Mouse (Mus musculus) liver, embryonic 14.5 days (tissue): ENCODE results near the gene Hcfc1r1. TPM values are rescaled to one million over a fixed set of nuclear protein-coding genes. Genes with fewer than 3 reads are reported as not detected.

ENCODE experiments used
- ATAC-seq: fragments of 200-750 bp; cut with Nextera tagmentation; 2 replicates; pipeline ENCODE4 v1.8.0; 2017; ENCODE audit warnings: moderate number of reproducible peaks, mild to moderate bottlenecking, moderate library complexity; ENCODE audit not compliant: insufficient read depth
- DNase-seq, 3 experiments: peaks; one replicate each; pipeline ENCODE4 v3.0.0-alpha.2; 2012 to 2013; ENCODE audit warnings: low read depth in 3 of 3, low spot score in 3 of 3
- H3K27ac ChIP-seq: fragments of 300-500 bp; sonication (generic); 2 replicates; pipeline ENCODE4 v1.5.1; 2014; ENCODE audit warnings: moderate library complexity, mild to moderate bottlenecking, control low read depth, inconsistent platforms
- H3K27me3 ChIP-seq: fragments of 300-500 bp; sonication (generic); 2 replicates; pipeline ENCODE4 v1.6.1; 2014; ENCODE audit warnings: mild to moderate bottlenecking, low read length, moderate library complexity; ENCODE audit not compliant: control insufficient read depth, insufficient read depth
- H3K36me3 ChIP-seq: fragments of 300-500 bp; sonication (generic); replicated peaks from 2 replicates; pipeline ENCODE4 v1.6.1; 2014; ENCODE audit warnings: low read depth; ENCODE audit not compliant: control insufficient read depth, insufficient read depth
- H3K4me1 ChIP-seq, 2 experiments: fragments of 200-500 bp in 1 of 2; fragments of 300-500 bp in 1 of 2; sonication (generic) in 1 of 2; replicated peaks; 2 replicates each; pipeline ENCODE4 v1.6.1; 2012 to 2014; ENCODE audit warnings: antibody characterized with exemption in 1 of 2, inconsistent platforms in 1 of 2, low read length in 1 of 2; ENCODE audit not compliant: control insufficient read depth in 2 of 2, insufficient read depth in 2 of 2
- H3K4me2 ChIP-seq: fragments of 300-500 bp; sonication (generic); 2 replicates; pipeline ENCODE4 v1.6.1; 2014; ENCODE audit warnings: low read depth, mild to moderate bottlenecking, control low read depth, moderate library complexity
- H3K4me3 ChIP-seq, 2 experiments: fragments of 200-500 bp in 1 of 2; fragments of 300-500 bp in 1 of 2; sonication (generic) in 1 of 2; 2 replicates each; pipeline ENCODE4 v1.5.1; 2012 to 2014; ENCODE audit warnings: low read depth in 2 of 2, low read length in 2 of 2, mild to moderate bottlenecking in 2 of 2, control low read depth in 1 of 2, inconsistent platforms in 1 of 2, moderate library complexity in 1 of 2; ENCODE audit not compliant: insufficient read depth in 1 of 2
- H3K9ac ChIP-seq: fragments of 300-500 bp; sonication (generic); replicated peaks from 2 replicates; pipeline ENCODE4 v1.6.1; 2014; ENCODE audit warnings: mild to moderate bottlenecking, control low read depth, moderate library complexity
- H3K9me3 ChIP-seq: fragments of 300-500 bp; sonication (generic); 2 replicates; pipeline ENCODE4 v1.6.1; 2016; ENCODE audit warnings: low read length, mixed read lengths; ENCODE audit not compliant: control insufficient read depth
- CTCF ChIP-seq: IDR thresholded peaks from 2 replicates; pipeline ENCODE4 v1.5.1; 2016; ENCODE audit warnings: antibody characterized with exemption, low read depth, control low read depth
- EP300 ChIP-seq: IDR thresholded peaks from 2 replicates; pipeline ENCODE4 v1.6.1; 2016; ENCODE audit warnings: antibody characterized with exemption, low read depth
- WGBS: fragments of 180-500 bp; shearing (Covaris S2); extraction: QIAGEN DNeasy Blood & Tissue Kit; methylation state at CpG from one replicate; pipeline ENCODE4 v1.1.7; 2014; ENCODE audit not compliant: insufficient replicate concordance; 5-methylcytosine and 5-hydroxymethylcytosine counted together
- polyA plus RNA-seq, 2 experiments: library from polyadenylated mRNA; depleted of rRNA in 1 of 2; stranded (reverse) in 1 of 2; unstranded in 1 of 2; fragments of >200 nt; fragmentation: Nextera tagmentation in 1 of 2; extraction: Ambion mirVana in 1 of 2; gene quantifications; 2 replicates each; pipeline versions ENCODE4 v1.2.1 to v1.2.3; 2012 to 2014

Gene Hcfc1r1
- polyA plus RNA-seq, 2 experiments: 11.3 to 21.0 TPM

GRCm38 (mm10) chr17:23706212-23706611, 32.8 kb downstream of the Hcfc1r1 start:
- Histone ChIP-seq H3K9me3 (no peaks in the 10 kb centered on the region), H3K27ac (no peak overlapping the region), H3K4me3 (no peak overlapping the region), H3K4me2 (no peak overlapping the region), H3K27me3 (peaks cover under 1% of the 10 kb centered on the region), H3K4me1 (no peaks in the 10 kb centered on the region), H3K9ac (no peak overlapping the region), H3K36me3 (no peaks in the 10 kb centered on the region)
- no peak for TF ChIP-seq EP300
- peak; percentile 93 for TF ChIP-seq CTCF
- 0% methylated on average over 3 of the region's 3 CpGs for WGBS
- peak; percentile 30 to 40 (median 33) for DNase-seq
- ATAC-seq: no peak

- Histone ChIP-seq H3K4me3 (no peak overlapping the region), H3K9ac (no peak overlapping the region), H3K27ac (no peak overlapping the region), H3K9me3 (no peaks in the 10 kb centered on the region), H3K27me3 (no peaks in the 10 kb centered on the region), H3K36me3 (no peaks in the 10 kb centered on the region), H3K4me1 (peaks cover 0 to 3% of the 10 kb centered on the region in 2 experiments; a peak in 1 of 4 replicates), H3K4me2 (no peak overlapping the region)
- TF ChIP-seq CTCF: no peak
- no peak for TF ChIP-seq EP300
- no peak for ATAC-seq
- 20% methylated on average over 2 of the region's 2 CpGs for WGBS
- DNase-seq: no peak
These were observed 43.6 kb downstream of the Hcfc1r1 start for GRCm38 (mm10) chr17:23717003-23717402.

GRCm38 (mm10) chr17:23719455-23719854, 46.1 kb downstream of the Hcfc1r1 start:
- WGBS: 23% methylated on average over 1 of the region's 1 CpGs
- H3K36me3 ChIP-seq: no peaks in the 10 kb centered on the region
- H3K4me3 ChIP-seq: no peak overlapping the region
- H3K9me3 ChIP-seq: no peaks in the 10 kb centered on the region
- TF ChIP-seq CTCF: no peak
- no peak overlapping the region for H3K9ac ChIP-seq
- ATAC-seq (no peak), DNase-seq (no peak)
- H3K4me2 ChIP-seq: no peak overlapping the region
- no peak overlapping the region for H3K27ac ChIP-seq
- H3K4me1 ChIP-seq: peaks cover 0 to 3% of the 10 kb centered on the region in 2 experiments; a peak in 1 of 4 replicates
- H3K27me3 ChIP-seq: no peaks in the 10 kb centered on the region

- H3K4me1 ChIP-seq: peaks cover 8 to 13% of the 10 kb centered on the region in 2 experiments
- TF ChIP-seq EP300 (no peak), CTCF (no peak)
- H3K4me2 ChIP-seq: no peak overlapping the region
- WGBS: 70% methylated on average over 2 of the region's 2 CpGs
- no peak overlapping the region for H3K9ac ChIP-seq
- no peak for ATAC-seq
- H3K36me3 ChIP-seq: no peaks in the 10 kb centered on the region
- H3K4me3 ChIP-seq: no peak overlapping the region
- no peaks in the 10 kb centered on the region for H3K9me3 ChIP-seq
- H3K27ac ChIP-seq: no peak overlapping the region
- no peak for DNase-seq
- H3K27me3 ChIP-seq: no peaks in the 10 kb centered on the region
These were observed 48.5 kb downstream of the Hcfc1r1 start for GRCm38 (mm10) chr17:23721886-23722285.

GRCm38 (mm10) chr17:23722376-23723125, 49.2 kb downstream of the Hcfc1r1 start, which contains the start of gene 1520401A03Rik:
Gene 1520401A03Rik (minus strand): TSS chr17:23722783.
- Histone ChIP-seq H3K4me1 (peaks cover 8 to 16% of the 10 kb centered on the region in 2 experiments), H3K27ac (no peak within 1 kb of the TSS), H3K36me3 (no peaks in the 10 kb centered on the region), H3K27me3 (no peaks in the 10 kb centered on the region), H3K4me3 (no peak within 1 kb of the TSS), H3K4me2 (no peak within 1 kb of the TSS), H3K9ac (no peak within 1 kb of the TSS), H3K9me3 (no peaks in the 10 kb centered on the region)
- no peak for TF ChIP-seq EP300
- no peak for TF ChIP-seq CTCF
- no peak for DNase-seq
- ATAC-seq: no peak
- 74% methylated on average over 7 of the region's 7 CpGs for WGBS

Other genes with a start within 250 kb of the Hcfc1r1 start
- gene Vmn2r117, start 193.9 kb upstream of the Hcfc1r1 start, polyA plus RNA-seq (2012; rRNA removed): not detected in 2 replicates
- not detected in 2 replicates for gene Vmn2r117, start 193.9 kb upstream of the Hcfc1r1 start, polyA plus RNA-seq (2014; fragmentation: Nextera tagmentation; extraction: Ambion mirVana)
- 3.7 and 4.1 TPM in 2 replicates for gene Zfp213, start 109.4 kb upstream of the Hcfc1r1 start, polyA plus RNA-seq (2012; rRNA removed)
- 4.1 and 4.8 TPM in 2 replicates for gene Zfp213, start 109.4 kb upstream of the Hcfc1r1 start, polyA plus RNA-seq (2014; fragmentation: Nextera tagmentation; extraction: Ambion mirVana)
- gene Zfp13, start 74.1 kb upstream of the Hcfc1r1 start, polyA plus RNA-seq (2012; rRNA removed): 1.9 and 2.0 TPM in 2 replicates
- 1.3 TPM in 2 replicates for gene Zfp13, start 74.1 kb upstream of the Hcfc1r1 start, polyA plus RNA-seq (2014; fragmentation: Nextera tagmentation; extraction: Ambion mirVana)
- not detected in 2 replicates for gene Zscan10, start 72.7 kb upstream of the Hcfc1r1 start, polyA plus RNA-seq (2012; rRNA removed)
- gene Zscan10, start 72.7 kb upstream of the Hcfc1r1 start, polyA plus RNA-seq (2014; fragmentation: Nextera tagmentation; extraction: Ambion mirVana): not detected in 2 replicates
- gene Mmp25, start 28.3 kb upstream of the Hcfc1r1 start, polyA plus RNA-seq (2012; rRNA removed): 0.11 and 0.12 TPM in 2 replicates
- 0.11 TPM in 1 of 2 replicates, not detected in the other for gene Mmp25, start 28.3 kb upstream of the Hcfc1r1 start, polyA plus RNA-seq (2014; fragmentation: Nextera tagmentation; extraction: Ambion mirVana)
- 0.02 TPM in 2 replicates for gene Bicdl2, start 13.1 kb upstream of the Hcfc1r1 start, polyA plus RNA-seq (2012; rRNA removed)
- gene Bicdl2, start 13.1 kb upstream of the Hcfc1r1 start, polyA plus RNA-seq (2014; fragmentation: Nextera tagmentation; extraction: Ambion mirVana): not detected in 2 replicates
- gene Thoc6, start 286 bp downstream of the Hcfc1r1 start, polyA plus RNA-seq (2012; rRNA removed): 14.8 and 17.2 TPM in 2 replicates
- 21.4 and 21.5 TPM in 2 replicates for gene Thoc6, start 286 bp downstream of the Hcfc1r1 start, polyA plus RNA-seq (2014; fragmentation: Nextera tagmentation; extraction: Ambion mirVana)
- 1.4 and 1.7 TPM in 2 replicates for gene Tnfrsf12a, start 3.9 kb downstream of the Hcfc1r1 start, polyA plus RNA-seq (2012; rRNA removed)
- gene Tnfrsf12a, start 3.9 kb downstream of the Hcfc1r1 start, polyA plus RNA-seq (2014; fragmentation: Nextera tagmentation; extraction: Ambion mirVana): 3.0 and 3.9 TPM in 2 replicates
- gene Cldn6, start 5.7 kb downstream of the Hcfc1r1 start, polyA plus RNA-seq (2012; rRNA removed): 0.64 and 0.68 TPM in 2 replicates
- gene Cldn6, start 5.7 kb downstream of the Hcfc1r1 start, polyA plus RNA-seq (2014; fragmentation: Nextera tagmentation; extraction: Ambion mirVana): 0.15 and 0.50 TPM in 2 replicates
- gene Cldn9, start 10.4 kb downstream of the Hcfc1r1 start, polyA plus RNA-seq (2012; rRNA removed): 0.04 TPM in 2 replicates
- gene Cldn9, start 10.4 kb downstream of the Hcfc1r1 start, polyA plus RNA-seq (2014; fragmentation: Nextera tagmentation; extraction: Ambion mirVana): 0.21 TPM in 1 of 2 replicates, not detected in the other
- gene 1520401A03Rik, start 49.2 kb downstream of the Hcfc1r1 start, polyA plus RNA-seq (2012; rRNA removed): 0.04 and 0.09 TPM in 2 replicates
- not detected in 2 replicates for gene 1520401A03Rik, start 49.2 kb downstream of the Hcfc1r1 start, polyA plus RNA-seq (2014; fragmentation: Nextera tagmentation; extraction: Ambion mirVana)
- 29.6 and 35.0 TPM in 2 replicates for gene Pkmyt1, start 52.7 kb downstream of the Hcfc1r1 start, polyA plus RNA-seq (2012; rRNA removed)
- gene Pkmyt1, start 52.7 kb downstream of the Hcfc1r1 start, polyA plus RNA-seq (2014; fragmentation: Nextera tagmentation; extraction: Ambion mirVana): 21.2 and 24.5 TPM in 2 replicates
- 3.6 and 5.7 TPM in 2 replicates for gene Paqr4, start 67.3 kb downstream of the Hcfc1r1 start, polyA plus RNA-seq (2012; rRNA removed)
- 6.4 and 7.2 TPM in 2 replicates for gene Paqr4, start 67.3 kb downstream of the Hcfc1r1 start, polyA plus RNA-seq (2014; fragmentation: Nextera tagmentation; extraction: Ambion mirVana)
- gene Kremen2, start 72.2 kb downstream of the Hcfc1r1 start, polyA plus RNA-seq (2012; rRNA removed): 0.02 and 0.03 TPM in 2 replicates
- gene Kremen2, start 72.2 kb downstream of the Hcfc1r1 start, polyA plus RNA-seq (2014; fragmentation: Nextera tagmentation; extraction: Ambion mirVana): not detected in 2 replicates
- 4.0 and 4.3 TPM in 2 replicates for gene Flywch1, start 98.0 kb downstream of the Hcfc1r1 start, polyA plus RNA-seq (2012; rRNA removed)
- gene Flywch1, start 98.0 kb downstream of the Hcfc1r1 start, polyA plus RNA-seq (2014; fragmentation: Nextera tagmentation; extraction: Ambion mirVana): 6.6 and 7.4 TPM in 2 replicates
- 0.57 and 0.79 TPM in 2 replicates for gene Flywch2, start 112.5 kb downstream of the Hcfc1r1 start, polyA plus RNA-seq (2012; rRNA removed)
- gene Flywch2, start 112.5 kb downstream of the Hcfc1r1 start, polyA plus RNA-seq (2014; fragmentation: Nextera tagmentation; extraction: Ambion mirVana): 0.85 and 1.0 TPM in 2 replicates
- 136 and 152 TPM in 2 replicates for gene Srrm2, start 116.9 kb downstream of the Hcfc1r1 start, polyA plus RNA-seq (2012; rRNA removed)
- gene Srrm2, start 116.9 kb downstream of the Hcfc1r1 start, polyA plus RNA-seq (2014; fragmentation: Nextera tagmentation; extraction: Ambion mirVana): 107 and 120 TPM in 2 replicates
- 277 and 284 TPM in 2 replicates for gene Elob, start 155.5 kb downstream of the Hcfc1r1 start, polyA plus RNA-seq (2012; rRNA removed)
- gene Elob, start 155.5 kb downstream of the Hcfc1r1 start, polyA plus RNA-seq (2014; fragmentation: Nextera tagmentation; extraction: Ambion mirVana): 519 and 544 TPM in 2 replicates
- gene Prss33, start 162.5 kb downstream of the Hcfc1r1 start, polyA plus RNA-seq (2012; rRNA removed): 0.04 TPM in 1 of 2 replicates, not detected in the other
- not detected in 2 replicates for gene Prss33, start 162.5 kb downstream of the Hcfc1r1 start, polyA plus RNA-seq (2014; fragmentation: Nextera tagmentation; extraction: Ambion mirVana)
- gene Prss32, start 170.3 kb downstream of the Hcfc1r1 start, polyA plus RNA-seq (2012; rRNA removed): 0.06 TPM in 1 of 2 replicates, not detected in the other
- not detected in 2 replicates for gene Prss32, start 170.3 kb downstream of the Hcfc1r1 start, polyA plus RNA-seq (2014; fragmentation: Nextera tagmentation; extraction: Ambion mirVana)
- gene Prss41, start 170.6 kb downstream of the Hcfc1r1 start, polyA plus RNA-seq (2012; rRNA removed): 0.09 and 0.18 TPM in 2 replicates
- gene Prss41, start 170.6 kb downstream of the Hcfc1r1 start, polyA plus RNA-seq (2014; fragmentation: Nextera tagmentation; extraction: Ambion mirVana): 0.06 TPM in 1 of 2 replicates, not detected in the other
- not detected in 2 replicates for gene Prss21, start 194.5 kb downstream of the Hcfc1r1 start, polyA plus RNA-seq (2012; rRNA removed)
- not detected in 2 replicates for gene Prss21, start 194.5 kb downstream of the Hcfc1r1 start, polyA plus RNA-seq (2014; fragmentation: Nextera tagmentation; extraction: Ambion mirVana)
- not detected in 2 replicates for gene Dcpp1, start 207.3 kb downstream of the Hcfc1r1 start, polyA plus RNA-seq (2012; rRNA removed)
- gene Dcpp1, start 207.3 kb downstream of the Hcfc1r1 start, polyA plus RNA-seq (2014; fragmentation: Nextera tagmentation; extraction: Ambion mirVana): not detected in 2 replicates
- gene Dcpp2, start 207.3 kb downstream of the Hcfc1r1 start, polyA plus RNA-seq (2012; rRNA removed): not detected in 2 replicates
- not detected in 2 replicates for gene Dcpp2, start 207.3 kb downstream of the Hcfc1r1 start, polyA plus RNA-seq (2014; fragmentation: Nextera tagmentation; extraction: Ambion mirVana)
- gene Dcpp3, start 243.9 kb downstream of the Hcfc1r1 start, polyA plus RNA-seq (2012; rRNA removed): not detected in 2 replicates
- gene Dcpp3, start 243.9 kb downstream of the Hcfc1r1 start, polyA plus RNA-seq (2014; fragmentation: Nextera tagmentation; extraction: Ambion mirVana): not detected in 2 replicates